Comparison of ENCODE assay signal across 8 mouse cellular contexts in the genomic region with DNA sequence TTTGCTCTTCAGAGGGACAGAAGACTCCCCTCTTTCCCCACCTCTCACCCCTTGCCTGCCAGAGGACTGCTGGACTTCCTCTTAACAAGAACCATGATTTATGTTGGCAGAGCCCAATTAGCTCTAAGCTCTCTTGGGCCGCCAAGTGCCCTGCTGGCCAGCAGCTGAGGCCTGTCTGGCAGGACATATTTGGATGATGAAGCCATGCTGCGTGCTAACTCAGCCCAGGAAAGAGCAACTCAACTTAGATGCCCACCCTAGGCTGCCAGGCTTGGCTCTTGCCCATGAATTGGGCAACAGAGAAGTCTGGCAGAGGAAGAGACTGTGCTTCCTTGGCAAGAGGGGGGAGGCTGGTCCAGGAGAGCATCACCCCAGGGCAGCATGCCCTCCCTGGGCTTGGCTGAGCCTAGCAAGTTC. TPM values are rescaled to one million over a fixed set of nuclear protein-coding genes. Genes with fewer than 3 reads are reported as not detected.
DNase-seq lines count a peak whose midpoint lies in the region; ATAC-seq and TF ChIP-seq lines count a peak whose summit lies in the region.

No protein-coding gene starts in this region.

- H3K36me3 ChIP-seq in forebrain, embryonic 10.5 days (replicated peaks), result no peaks in the 10 kb centered on the region
- H3K36me3 ChIP-seq in forebrain, embryonic 12.5 days (replicated peaks), result no peaks in the 10 kb centered on the region
- no peaks in the 10 kb centered on the region for H3K36me3 ChIP-seq in forebrain, postnatal 0 days (ENCODE audit: insufficient read depth)
- no peaks in the 10 kb centered on the region for H3K36me3 ChIP-seq in limb, embryonic 11.5 days (ENCODE audit: control insufficient read depth, insufficient read depth, low read length)
- H3K36me3 ChIP-seq in midbrain, embryonic 13.5 days, result no peaks in the 10 kb centered on the region

- no peaks in the 10 kb centered on the region for H3K27me3 ChIP-seq in forebrain, embryonic 10.5 days (ENCODE audit: poor library complexity, severe bottlenecking)
- no peaks in the 10 kb centered on the region for H3K27me3 ChIP-seq in forebrain, embryonic 12.5 days
- H3K27me3 ChIP-seq in forebrain, postnatal 0 days (ENCODE audit: insufficient read depth, low read length), result no peaks in the 10 kb centered on the region
- H3K27me3 ChIP-seq in limb, embryonic 11.5 days (ENCODE audit: control insufficient read depth, insufficient read depth, low read length), result no peaks in the 10 kb centered on the region
- no peaks in the 10 kb centered on the region for H3K27me3 ChIP-seq in midbrain, embryonic 13.5 days

- TF ChIP-seq CTCF in forebrain, postnatal 0 days (IDR thresholded peaks at IDR 0.05; ENCODE audit: low read depth), result no peak

- DNase-seq in forebrain, embryonic 10.5 days (ENCODE audit: extremely low spot score, low spot score), result no peak
- DNase-seq in retina, embryonic 14.5 days (ENCODE audit: low spot score), result peak; percentile 18
- DNase-seq in retina, postnatal 1 day, result no peak
- peak; percentile 70 for DNase-seq in forebrain, postnatal 0 days
- DNase-seq in limb, embryonic 11.5 days (ENCODE audit: low spot score), result peak; percentile 29

- H3K9me3 ChIP-seq in forebrain, embryonic 10.5 days, result no peaks in the 10 kb centered on the region
- no peaks in the 10 kb centered on the region for H3K9me3 ChIP-seq in forebrain, embryonic 12.5 days
- no peaks in the 10 kb centered on the region for H3K9me3 ChIP-seq in forebrain, postnatal 0 days (ENCODE audit: low read length)
- no peaks in the 10 kb centered on the region for H3K9me3 ChIP-seq in limb, embryonic 11.5 days (ENCODE audit: control insufficient read depth, low read length)
- no peaks in the 10 kb centered on the region for H3K9me3 ChIP-seq in midbrain, embryonic 13.5 days

- peak overlapping the region; percentile 11; the same call in 1 of the 2 replicates for H3K27ac ChIP-seq in forebrain, embryonic 10.5 days
- H3K27ac ChIP-seq in forebrain, embryonic 12.5 days, result no peak overlapping the region
- H3K27ac ChIP-seq in forebrain, postnatal 0 days (ENCODE audit: low read depth, low read length), result no peak overlapping the region
- H3K27ac ChIP-seq in limb, embryonic 11.5 days (replicated peaks; ENCODE audit: low read depth, low read length), result no peak overlapping the region
- H3K27ac ChIP-seq in midbrain, embryonic 13.5 days, result no peak overlapping the region

- H3K4me3 ChIP-seq in forebrain, embryonic 10.5 days, result no peak overlapping the region
- H3K4me3 ChIP-seq in forebrain, embryonic 12.5 days (replicated peaks), result no peak overlapping the region
- no peak overlapping the region for H3K4me3 ChIP-seq in forebrain, postnatal 0 days (ENCODE audit: low read depth, low read length)
- H3K4me3 ChIP-seq in limb, embryonic 11.5 days (ENCODE audit: low read depth, low read length), result no peak overlapping the region
- no peak overlapping the region for H3K4me3 ChIP-seq in midbrain, embryonic 13.5 days (replicated peaks)

- H3K4me1 ChIP-seq in forebrain, embryonic 10.5 days, result peaks cover 21% of the 10 kb centered on the region
- peaks cover 5% of the 10 kb centered on the region; the same call in 1 of the 2 replicates for H3K4me1 ChIP-seq in forebrain, embryonic 12.5 days
- no peaks in the 10 kb centered on the region for H3K4me1 ChIP-seq in forebrain, postnatal 0 days (ENCODE audit: insufficient read depth)
- 0 out of 2 replicates have a peak, but pooled peaks cover 2% of the 10 kb centered on the region for H3K4me1 ChIP-seq in limb, embryonic 11.5 days (ENCODE audit: control insufficient read depth, insufficient read depth, low read length)
- peaks cover 10% of the 10 kb centered on the region for H3K4me1 ChIP-seq in midbrain, embryonic 13.5 days (replicated peaks)

- no peak overlapping the region for H3K9ac ChIP-seq in forebrain, embryonic 12.5 days
- H3K9ac ChIP-seq in forebrain, postnatal 0 days, result no peak overlapping the region
- H3K9ac ChIP-seq in limb, embryonic 11.5 days (ENCODE audit: low read length), result no peak overlapping the region
- H3K9ac ChIP-seq in midbrain, embryonic 13.5 days (replicated peaks), result no peak overlapping the region

- H3K4me2 ChIP-seq in forebrain, embryonic 12.5 days, result no peak overlapping the region
- no peak overlapping the region for H3K4me2 ChIP-seq in forebrain, postnatal 0 days (ENCODE audit: low read depth)
- no peak overlapping the region for H3K4me2 ChIP-seq in limb, embryonic 11.5 days (ENCODE audit: low read depth, severe bottlenecking)
- no peak overlapping the region for H3K4me2 ChIP-seq in midbrain, embryonic 13.5 days (replicated peaks)

- no peak for ATAC-seq in forebrain, embryonic 12.5 days (ENCODE audit: low FRiP score)
- peak; percentile 84 for ATAC-seq in forebrain, postnatal 0 days
- no peak for ATAC-seq in limb, embryonic 11.5 days (ENCODE audit: insufficient number of reproducible peaks, low FRiP score, low TSS enrichment, low read depth)
- ATAC-seq in megakaryocyte, adult 5-6 weeks (ENCODE audit: poor library complexity, severe bottlenecking), result no peak
- no peak for ATAC-seq in midbrain, embryonic 13.5 days

- WGBS in forebrain, embryonic 10.5 days, result 85% methylated on average over 2 of the region's 2 CpGs
- WGBS in forebrain, embryonic 12.5 days, result 84% methylated on average over 2 of the region's 2 CpGs
- 58% methylated on average over 2 of the region's 2 CpGs for WGBS in forebrain, postnatal 0 days
- 23% methylated on average over 2 of the region's 2 CpGs for WGBS in limb, embryonic 11.5 days
- 80% methylated on average over 2 of the region's 2 CpGs for WGBS in midbrain, embryonic 13.5 days

RNA-seq across cellular contexts. Expression of a gene that starts 20.1 kb away (rescaled TPM):
- polyA plus RNA-seq in forebrain, embryonic 10.5 days (2016; fragmentation: Nextera tagmentation; extraction: Ambion mirVana), result 1.00 and 1.0 TPM in 2 replicates
- polyA plus RNA-seq in forebrain, embryonic 12.5 days (2016; fragmentation: Nextera tagmentation; extraction: Ambion mirVana), result 0.72 and 1.00 TPM in 2 replicates
- 0.71 and 0.92 TPM in 2 replicates for total RNA-seq in forebrain, postnatal 0 days (2014; rRNA removed)
- 0.43 and 0.63 TPM in 2 replicates for polyA plus RNA-seq in forebrain, postnatal 0 days (2015; fragmentation: Nextera tagmentation; extraction: Ambion mirVana)
- 0.33 and 0.34 TPM in 2 replicates for polyA plus RNA-seq in limb, embryonic 11.5 days (2014; fragmentation: Nextera tagmentation; extraction: Ambion mirVana)
- total RNA-seq in megakaryocyte, adult 5-6 weeks (2015), result not detected in 2 replicates
- under 0.01 TPM in 1 of 2 replicates, not detected in the other for total RNA-seq in megakaryocyte, adult 5-6 weeks (2017)
- 0.61 and 0.83 TPM in 2 replicates for polyA plus RNA-seq in midbrain, embryonic 13.5 days (2015; fragmentation: Nextera tagmentation; extraction: Ambion mirVana)

Comparison
In these comparisons a context has a peak if more than half of its experiments do, and no peak if none do; other contexts are left out.
1. DNase-seq: peak in retina, embryonic 14.5 days (single experiment), forebrain, postnatal 0 days (single experiment) and limb, embryonic 11.5 days (single experiment); none in forebrain, embryonic 10.5 days (single experiment) and retina, postnatal 1 day (single experiment).